Mouse (Mus musculus) liver, postnatal 0 days (tissue): ENCODE data around the gene Olfr558.

Experiments used
- CTCF ChIP-seq: sonication (generic); IDR thresholded peaks from 2 replicates; pipeline ENCODE4 v1.5.1; 2016; ENCODE audit warnings: antibody characterized with exemption, low read depth
- EP300 ChIP-seq: IDR thresholded peaks from 2 replicates; pipeline ENCODE4 v1.6.1; 2016; ENCODE audit warnings: antibody characterized with exemption, low read depth, mild to moderate bottlenecking

- TF ChIP-seq EP300 (no peak), CTCF (no peak)
Measured at GRCm38 (mm10) chr7:102727391-102727790, 25.4 kb downstream of the Olfr558 start, which contains the start of gene Olfr559.
